Mouse (Mus musculus): ENCODE data around the gene P2rx4.

P2rx4 gene

DNA sequence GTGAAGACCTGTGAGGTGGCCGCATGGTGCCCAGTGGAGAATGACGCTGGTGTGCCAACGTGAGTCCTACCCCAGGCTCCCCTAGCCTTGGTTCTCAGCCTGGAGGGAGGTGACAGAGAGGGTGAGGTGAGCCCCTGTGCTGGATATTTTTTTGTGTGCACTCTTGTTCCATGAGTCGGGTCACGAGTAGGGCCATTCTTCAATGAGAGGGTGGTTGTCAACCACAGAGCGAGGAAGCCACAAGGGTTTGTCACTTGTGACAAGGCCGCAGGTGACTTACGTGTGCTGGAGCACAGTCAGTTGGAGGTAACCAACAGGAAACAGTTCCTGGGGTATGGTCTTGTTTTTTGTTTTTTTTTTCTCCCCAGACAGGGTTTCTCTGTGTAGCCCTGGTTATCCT is 11.8 kb downstream of the P2rx4 start:
- Histone ChIP-seq H3K36me3 (ENCODE audit: control insufficient read depth, insufficient read depth, low read length, poor library complexity, severe bottlenecking) (peaks cover 4% of the 10 kb centered on the region), H3K27me3 (ENCODE audit: control insufficient read depth, insufficient read depth, low read length, poor library complexity, severe bottlenecking) (no peaks in the 10 kb centered on the region)
- DNase-seq (ENCODE audit: low read depth, low spot score): peak; percentile 27

- Histone ChIP-seq H3K27me3 (ENCODE audit: control insufficient read depth, insufficient read depth, low read length, poor library complexity, severe bottlenecking) (no peaks in the 10 kb centered on the region), H3K36me3 (ENCODE audit: control insufficient read depth, insufficient read depth, low read length, poor library complexity, severe bottlenecking) (peaks cover 3% of the 10 kb centered on the region)
- no peak for DNase-seq (ENCODE audit: low read depth, low spot score)
Observed at GRCm38 (mm10) chr5:122725453-122725852, 18.1 kb downstream of the P2rx4 start.

DNA sequence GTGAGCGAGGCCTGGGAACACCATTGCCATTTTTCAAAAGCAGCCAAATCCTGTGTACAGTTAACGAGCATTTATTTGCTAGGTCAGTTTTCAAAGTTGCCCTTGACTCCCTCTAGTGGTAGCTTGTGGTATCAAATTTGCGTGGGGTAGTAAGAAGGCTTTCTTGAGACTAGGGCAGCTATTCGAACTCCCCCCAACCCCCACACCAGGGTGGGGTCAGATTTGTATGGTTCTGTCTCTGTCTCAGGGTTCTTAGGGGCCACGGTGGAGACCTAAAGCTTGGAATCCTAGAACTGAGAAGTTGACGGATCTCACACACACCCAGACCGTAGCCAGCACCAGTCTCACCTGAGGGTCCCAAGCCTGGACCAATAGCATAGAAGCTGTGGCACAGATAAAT is 18.7 kb downstream of the P2rx4 start:
- H3K27me3 ChIP-seq (ENCODE audit: control insufficient read depth, insufficient read depth, low read length, poor library complexity, severe bottlenecking): no peaks in the 10 kb centered on the region
- DNase-seq (ENCODE audit: low read depth, low spot score): peak; percentile 88
- peaks cover 3% of the 10 kb centered on the region for H3K36me3 ChIP-seq (ENCODE audit: control insufficient read depth, insufficient read depth, low read length, poor library complexity, severe bottlenecking)

GRCm38 (mm10) chr5:122726595-122726994 is 19.3 kb downstream of the P2rx4 start:
- peaks cover 3% of the 10 kb centered on the region for H3K36me3 ChIP-seq (ENCODE audit: control insufficient read depth, insufficient read depth, low read length, poor library complexity, severe bottlenecking)
- no peaks in the 10 kb centered on the region for H3K27me3 ChIP-seq (ENCODE audit: control insufficient read depth, insufficient read depth, low read length, poor library complexity, severe bottlenecking)
- DNase-seq (ENCODE audit: low read depth, low spot score): no peak

- Histone ChIP-seq H3K27me3 (ENCODE audit: control insufficient read depth, insufficient read depth, low read length, poor library complexity, severe bottlenecking) (no peaks in the 10 kb centered on the region), H3K36me3 (ENCODE audit: control insufficient read depth, insufficient read depth, low read length, poor library complexity, severe bottlenecking) (peaks cover 3% of the 10 kb centered on the region)
- no peak for DNase-seq (ENCODE audit: low read depth, low spot score)
Observed at GRCm38 (mm10) chr5:122727096-122727495, 19.8 kb downstream of the P2rx4 start.

GRCm38 (mm10) chr5:122730776-122731175 is 23.4 kb downstream of the P2rx4 start:
- Histone ChIP-seq H3K36me3 (ENCODE audit: control insufficient read depth, insufficient read depth, low read length, poor library complexity, severe bottlenecking) (peaks cover 3% of the 10 kb centered on the region), H3K27me3 (ENCODE audit: control insufficient read depth, insufficient read depth, low read length, poor library complexity, severe bottlenecking) (no peaks in the 10 kb centered on the region)
- no peak for DNase-seq (ENCODE audit: low read depth, low spot score)

GRCm38 (mm10) chr5:122731321-122731720 is 24.0 kb downstream of the P2rx4 start:
- H3K36me3 ChIP-seq (ENCODE audit: control insufficient read depth, insufficient read depth, low read length, poor library complexity, severe bottlenecking): peaks cover 3% of the 10 kb centered on the region
- DNase-seq (ENCODE audit: low read depth, low spot score): peak; percentile 80
- H3K27me3 ChIP-seq (ENCODE audit: control insufficient read depth, insufficient read depth, low read length, poor library complexity, severe bottlenecking): no peaks in the 10 kb centered on the region

DNA sequence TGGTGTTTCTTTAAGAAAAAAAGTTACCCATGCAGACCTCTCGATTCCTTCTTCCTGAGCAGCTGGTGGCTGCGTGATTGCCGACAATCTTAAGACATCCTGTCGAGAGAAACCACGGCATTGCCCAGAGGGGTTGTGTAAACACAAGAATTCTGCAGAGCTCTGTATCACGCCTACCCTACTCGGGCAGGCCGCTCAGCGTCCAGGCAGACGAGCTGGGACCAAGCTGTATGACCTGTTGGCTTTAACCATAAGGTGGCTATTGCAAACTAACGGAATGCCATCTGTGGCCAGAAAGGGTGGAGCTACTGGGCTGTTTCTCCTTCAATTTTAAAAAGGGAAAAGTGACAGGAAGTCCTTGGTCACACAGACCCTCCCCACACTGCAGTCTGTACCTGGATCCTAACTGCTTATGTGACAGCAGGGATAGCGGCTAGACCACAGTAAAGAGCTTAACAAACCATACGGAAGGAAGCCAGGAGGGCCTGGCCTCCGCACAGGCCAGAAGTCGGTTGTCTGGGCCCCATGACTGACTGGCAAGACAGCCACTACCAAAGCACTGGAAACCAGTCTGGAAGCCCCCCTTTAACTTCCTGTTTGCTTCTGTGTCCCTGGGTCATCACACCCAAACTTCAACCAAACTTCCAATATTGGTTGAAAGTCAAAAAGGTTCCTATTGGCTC is 24.8 kb downstream of the P2rx4 start:
- Histone ChIP-seq H3K36me3 (ENCODE audit: control insufficient read depth, insufficient read depth, low read length, poor library complexity, severe bottlenecking) (peaks cover 3% of the 10 kb centered on the region), H3K27me3 (ENCODE audit: control insufficient read depth, insufficient read depth, low read length, poor library complexity, severe bottlenecking) (no peaks in the 10 kb centered on the region)
- peak; percentile 46 for DNase-seq (ENCODE audit: low read depth, low spot score)

DNA sequence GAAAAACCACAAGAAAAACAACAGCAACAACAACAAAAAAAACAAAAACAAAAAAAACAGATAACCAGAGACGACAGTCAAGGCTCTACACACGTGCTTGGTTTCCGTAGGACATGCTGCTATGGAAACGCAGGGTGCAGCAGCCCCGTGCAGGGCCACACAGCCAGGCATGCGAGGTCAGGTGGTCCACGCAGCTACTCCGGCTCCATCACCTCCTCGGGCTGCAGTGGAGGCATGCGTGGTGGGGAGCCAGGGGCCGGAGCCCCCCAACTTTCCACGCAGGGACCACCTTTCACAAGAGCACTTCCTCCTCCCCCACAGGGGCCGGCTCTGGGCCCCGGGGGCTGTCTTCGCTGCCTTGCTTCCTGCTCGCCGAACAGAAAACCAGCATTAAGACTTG is 26.5 kb downstream of the P2rx4 start:
- Histone ChIP-seq H3K36me3 (ENCODE audit: control insufficient read depth, insufficient read depth, low read length, poor library complexity, severe bottlenecking) (no peaks in the 10 kb centered on the region; the same call in none of the 2 replicates), H3K27me3 (ENCODE audit: control insufficient read depth, insufficient read depth, low read length, poor library complexity, severe bottlenecking) (no peaks in the 10 kb centered on the region)
- peak; percentile 46 for DNase-seq (ENCODE audit: low read depth, low spot score)

DNA sequence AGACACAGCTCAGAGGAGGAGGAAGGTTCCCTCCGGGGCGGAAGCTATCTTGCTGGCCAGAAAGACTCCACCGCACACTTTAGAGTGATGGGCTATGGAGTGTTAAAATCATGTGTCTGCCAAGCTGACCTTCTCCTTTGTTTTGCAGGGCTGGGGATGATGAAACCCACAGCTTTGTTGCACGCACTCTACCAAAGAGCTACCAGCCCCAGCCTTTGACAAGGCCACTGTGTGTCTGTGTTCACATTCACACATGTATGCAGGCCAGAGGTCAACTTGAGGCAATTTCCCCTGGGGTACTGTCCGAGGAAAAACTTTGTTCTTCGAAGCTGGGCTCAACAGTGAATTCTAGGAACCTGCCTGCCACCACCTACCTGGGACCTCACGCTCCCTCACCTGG is 28.5 kb downstream of the P2rx4 start:
- H3K27me3 ChIP-seq (ENCODE audit: control insufficient read depth, insufficient read depth, low read length, poor library complexity, severe bottlenecking): no peaks in the 10 kb centered on the region
- H3K36me3 ChIP-seq (ENCODE audit: control insufficient read depth, insufficient read depth, low read length, poor library complexity, severe bottlenecking): no peaks in the 10 kb centered on the region; the same call in 1 of the 2 replicates
- DNase-seq (ENCODE audit: low read depth, low spot score): no peak

- Histone ChIP-seq H3K36me3 (ENCODE audit: control insufficient read depth, insufficient read depth, low read length, poor library complexity, severe bottlenecking) (no peaks in the 10 kb centered on the region; the same call in none of the 2 replicates), H3K27me3 (ENCODE audit: control insufficient read depth, insufficient read depth, low read length, poor library complexity, severe bottlenecking) (no peaks in the 10 kb centered on the region)
- DNase-seq (ENCODE audit: low read depth, low spot score): no peak
Observed at GRCm38 (mm10) chr5:122736761-122737160, 29.4 kb downstream of the P2rx4 start.

DNA sequence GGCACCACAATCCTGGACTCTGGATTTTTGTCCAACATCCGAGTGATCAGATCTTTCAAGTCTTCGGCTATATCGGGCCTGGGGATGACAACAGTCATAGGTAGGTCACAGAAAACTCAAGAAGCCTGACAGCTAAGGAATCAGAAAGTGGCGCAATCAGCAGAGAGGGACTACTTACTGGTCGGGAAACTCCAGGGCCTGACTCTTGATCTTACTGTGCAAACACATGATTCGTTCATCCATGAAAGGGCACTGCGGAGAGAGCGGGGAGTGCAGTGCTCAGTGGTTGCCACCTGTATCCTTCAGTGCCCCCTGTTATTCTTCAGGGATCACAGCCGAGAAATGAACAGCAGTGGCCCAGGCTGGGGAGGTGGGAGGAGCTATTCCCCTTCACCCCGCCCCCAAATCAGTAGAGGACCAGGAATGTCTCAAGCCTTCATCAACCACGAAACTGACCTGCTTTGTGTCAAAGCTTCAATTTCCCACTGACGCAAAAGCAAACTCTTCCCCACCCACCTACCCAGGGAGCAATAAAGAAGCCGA is 36.6 kb downstream of the P2rx4 start:
- DNase-seq (ENCODE audit: low read depth, low spot score): no peak
- H3K36me3 ChIP-seq (ENCODE audit: control insufficient read depth, insufficient read depth, low read length, poor library complexity, severe bottlenecking): peaks cover 12% of the 10 kb centered on the region
- H3K27me3 ChIP-seq (ENCODE audit: control insufficient read depth, insufficient read depth, low read length, poor library complexity, severe bottlenecking): no peaks in the 10 kb centered on the region

GRCm38 (mm10) chr5:122747950-122748349 is 40.6 kb downstream of the P2rx4 start:
- Histone ChIP-seq H3K36me3 (ENCODE audit: control insufficient read depth, insufficient read depth, low read length, poor library complexity, severe bottlenecking) (peaks cover 12% of the 10 kb centered on the region), H3K27me3 (ENCODE audit: control insufficient read depth, insufficient read depth, low read length, poor library complexity, severe bottlenecking) (no peaks in the 10 kb centered on the region)
- DNase-seq (ENCODE audit: low read depth, low spot score): no peak

GRCm38 (mm10) chr5:122754477-122754876 is 47.1 kb downstream of the P2rx4 start:
- peak; percentile 37 for DNase-seq (ENCODE audit: low read depth, low spot score)
- Histone ChIP-seq H3K36me3 (ENCODE audit: control insufficient read depth, insufficient read depth, low read length, poor library complexity, severe bottlenecking) (peaks cover 2% of the 10 kb centered on the region; the same call in 1 of the 2 replicates), H3K27me3 (ENCODE audit: control insufficient read depth, insufficient read depth, low read length, poor library complexity, severe bottlenecking) (no peaks in the 10 kb centered on the region)

DNA sequence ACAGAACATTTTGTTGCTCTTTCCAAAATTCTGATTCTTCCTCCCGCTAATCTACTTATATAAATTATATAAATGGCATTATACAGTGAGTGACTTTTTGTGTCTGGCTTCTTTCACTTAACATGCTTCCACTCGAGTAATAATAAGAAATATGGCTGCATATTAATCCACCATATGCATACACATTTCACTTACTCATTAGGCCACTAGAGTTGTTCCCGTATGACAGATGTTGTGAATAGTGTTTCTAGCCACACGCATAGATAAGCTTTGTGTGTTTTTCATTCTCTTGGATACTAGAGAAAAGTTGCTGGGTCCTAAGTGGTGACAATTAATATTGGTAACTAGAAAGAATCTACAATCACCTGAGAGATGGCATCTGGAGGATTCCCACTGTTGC is 48.3 kb downstream of the P2rx4 start:
- DNase-seq (ENCODE audit: low read depth, low spot score): no peak
- peaks cover 2% of the 10 kb centered on the region; the same call in 1 of the 2 replicates for H3K36me3 ChIP-seq (ENCODE audit: control insufficient read depth, insufficient read depth, low read length, poor library complexity, severe bottlenecking)
- H3K27me3 ChIP-seq (ENCODE audit: control insufficient read depth, insufficient read depth, low read length, poor library complexity, severe bottlenecking): no peaks in the 10 kb centered on the region

Measured in splenic B cell, adult 2 months (primary cell).